In the genomic region with DNA sequence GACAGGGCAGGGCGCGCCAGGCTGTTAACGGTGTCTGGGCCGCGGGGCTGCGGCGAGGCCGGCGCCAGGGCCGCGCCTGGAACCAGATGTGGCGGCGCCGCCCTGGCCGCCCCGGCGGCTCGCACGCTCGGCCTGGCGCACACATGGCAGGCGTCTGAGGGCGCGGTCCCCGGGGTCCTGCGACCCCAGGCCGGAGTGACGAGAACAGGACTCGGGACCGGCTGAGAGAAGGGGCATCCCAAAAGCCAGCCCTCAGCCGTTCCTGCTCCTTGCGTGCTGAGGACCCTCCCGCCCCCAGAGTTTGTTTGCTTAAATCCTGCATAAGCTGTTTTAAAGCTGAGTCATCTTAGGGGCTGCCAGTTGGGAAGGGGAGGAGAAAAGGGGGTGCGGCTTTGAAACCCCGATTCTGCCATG, we compare ENCODE assay signal across 9 mouse cellular contexts. TPM values are rescaled to one million over a fixed set of nuclear protein-coding genes. Genes with fewer than 3 reads are reported as not detected.
DNase-seq lines count a peak whose midpoint lies in the region; ATAC-seq lines count a peak whose summit lies in the region.
"Had no signal": no experiment of that assay in that cellular context is flagged by ENCODE, and none has a peak within 500 bp of the region (broad histone marks: within the 10 kb centered on the region; RNA-seq: fewer than 3 reads in every experiment).

No protein-coding gene starts in this region.

- peak overlapping the region; percentile 62 for H3K9ac ChIP-seq in heart, embryonic 11.5 days (ENCODE audit: low read depth, low read length)
- no peak overlapping the region for H3K9ac ChIP-seq in limb, embryonic 15.5 days
- H3K9ac ChIP-seq: liver, embryonic 14.5 days had no signal

- H3K9me3 ChIP-seq in heart, embryonic 11.5 days (replicated peaks; ENCODE audit: control insufficient read depth, low read length) = no peaks in the 10 kb centered on the region
- H3K9me3 ChIP-seq in limb, embryonic 15.5 days = no peaks in the 10 kb centered on the region

- no peaks in the 10 kb centered on the region for H3K36me3 ChIP-seq in heart, embryonic 11.5 days (ENCODE audit: control insufficient read depth, insufficient read depth, low read length)
- no peaks in the 10 kb centered on the region for H3K36me3 ChIP-seq in limb, embryonic 15.5 days

- peak overlapping the region; percentile 32 for H3K4me3 ChIP-seq in heart, embryonic 11.5 days (ENCODE audit: low read depth, low read length)
- peak overlapping the region; percentile 34 for H3K4me3 ChIP-seq in limb, embryonic 15.5 days

- H3K27ac ChIP-seq in heart, embryonic 11.5 days (ENCODE audit: low read depth, low read length) = peak overlapping the region; percentile 71
- peak overlapping the region; percentile 81 for H3K27ac ChIP-seq in limb, embryonic 15.5 days
- H3K27ac ChIP-seq: liver, embryonic 14.5 days had no signal

- peaks cover 38% of the 10 kb centered on the region for H3K4me1 ChIP-seq in heart, embryonic 11.5 days (ENCODE audit: control insufficient read depth, insufficient read depth, low read length)
- peaks cover 42% of the 10 kb centered on the region for H3K4me1 ChIP-seq in limb, embryonic 15.5 days

- peak; percentile 53; the same call in 1 of the 2 replicates for ATAC-seq in heart, embryonic 11.5 days (replicated peaks; ENCODE audit: insufficient number of reproducible peaks, low FRiP score, low TSS enrichment)
- peak; percentile 66; the same call in 1 of the 2 replicates for ATAC-seq in limb, embryonic 15.5 days (ENCODE audit: insufficient number of reproducible peaks, low FRiP score, low TSS enrichment, low read depth)
- no peak for ATAC-seq in inflammation-experienced regulatory T-cells, adult 6 months

- peak overlapping the region; percentile 66 for H3K4me2 ChIP-seq in heart, embryonic 11.5 days
- peak overlapping the region; percentile 54 for H3K4me2 ChIP-seq in limb, embryonic 15.5 days

- DNase-seq in urinary bladder, adult 18-20 months (ENCODE audit: low spot score in 2 of 2) = peak; percentile 22 to 53
- no peak for DNase-seq in urinary bladder, postnatal 10 days (ENCODE audit: low spot score)
- DNase-seq in retina, postnatal 1 day = peak; percentile 34
- no peak for DNase-seq in left cerebral cortex, adult 8-10 months (ENCODE audit: low spot score in 2 of 2)
- no peak for DNase-seq in MN1 (ENCODE audit: low spot score)

- H3K27me3 ChIP-seq in heart, embryonic 11.5 days (ENCODE audit: control insufficient read depth, insufficient read depth, low read length) = no peaks in the 10 kb centered on the region
- H3K27me3 ChIP-seq in limb, embryonic 15.5 days = no peaks in the 10 kb centered on the region

- 4% methylated on average over 35 of the region's 35 CpGs for WGBS in heart, embryonic 11.5 days (ENCODE audit: insufficient replicate concordance)
- 2% methylated on average over 35 of the region's 35 CpGs for WGBS in limb, embryonic 15.5 days

RNA-seq across cellular contexts. Expression of gene Prrx2, which starts 30.2 kb away (rescaled TPM):
- 55.8 and 63.2 TPM in 2 replicates for polyA plus RNA-seq in heart, embryonic 11.5 days (2014; fragmentation: Nextera tagmentation; extraction: Ambion mirVana)
- polyA plus RNA-seq in limb, embryonic 15.5 days (2015; fragmentation: Nextera tagmentation; extraction: Ambion mirVana) = 47.6 and 65.0 TPM in 2 replicates
- total RNA-seq in left cerebral cortex, adult 8-10 months (2022) = 1 to 10 TPM; 2.1 to 3.1 (median 2.9) TPM
- polyA plus RNA-seq in inflammation-experienced regulatory T-cells, adult 6 months (2017; shearing (Covaris generic)) = not detected

RNA-seq across cellular contexts. Expression of gene Asb6, which starts 34.8 kb away (rescaled TPM):
- polyA plus RNA-seq in heart, embryonic 11.5 days (2014; fragmentation: Nextera tagmentation; extraction: Ambion mirVana) = 20.2 and 22.8 TPM in 2 replicates
- 32.8 and 34.4 TPM in 2 replicates for polyA plus RNA-seq in limb, embryonic 15.5 days (2015; fragmentation: Nextera tagmentation; extraction: Ambion mirVana)
- total RNA-seq in left cerebral cortex, adult 8-10 months (2022) = 10 to 100 TPM; 29.6 to 41.9 (median 38.2) TPM
- polyA plus RNA-seq in inflammation-experienced regulatory T-cells, adult 6 months (2017; shearing (Covaris generic)) = 10 to 100 TPM; 36.4 to 43.6 (median 36.4) TPM

RNA-seq across cellular contexts. Expression of gene Ntmt1, which starts 57.3 kb away (rescaled TPM):
- polyA plus RNA-seq in heart, embryonic 11.5 days (2014; fragmentation: Nextera tagmentation; extraction: Ambion mirVana) = 82.6 and 87.5 TPM in 2 replicates
- polyA plus RNA-seq in limb, embryonic 15.5 days (2015; fragmentation: Nextera tagmentation; extraction: Ambion mirVana) = 86.3 and 89.5 TPM in 2 replicates
- 10 to 100 TPM; 30.5 to 38.9 (median 34.4) TPM for total RNA-seq in left cerebral cortex, adult 8-10 months (2022)
- polyA plus RNA-seq in inflammation-experienced regulatory T-cells, adult 6 months (2017; shearing (Covaris generic)) = 10 to 100 TPM; 27.4 to 34.0 (median 28.7) TPM

Comparison
In these comparisons a context has a peak if more than half of its experiments do, and no peak if none do; other contexts are left out.
1. DNase-seq: peak in urinary bladder, adult 18-20 months (2 of 2) and retina, postnatal 1 day (single experiment); none in urinary bladder, postnatal 10 days (single experiment), left cerebral cortex, adult 8-10 months (0 of 2) and MN1 (single experiment).
2. RNA of gene Prrx2, which starts 30.2 kb away (polyA plus RNA-seq): 47.6 to 65.0 TPM in limb, embryonic 15.5 days and 55.8 to 63.2 TPM in heart, embryonic 11.5 days; not detected in inflammation-experienced regulatory T-cells, adult 6 months; every median in the first group is over 10 times any median in the second.